Mouse (Mus musculus): ENCODE measurements around the gene Trpm3. TPM values are rescaled to one million over a fixed set of nuclear protein-coding genes. Genes with fewer than 3 reads are reported as not detected.

Gene Trpm3
- polyA plus RNA-seq, 1 experiment: 0.22 TPM

GRCm38 (mm10) chr19:22940956-22941355, 802.1 kb downstream of the Trpm3 start:
- H3K4me3 ChIP-seq (ENCODE audit: low read depth, low read length): no peak overlapping the region
- H3K9me3 ChIP-seq (replicated peaks; ENCODE audit: control insufficient read depth, insufficient read depth, low read length, poor library complexity, severe bottlenecking): no peaks in the 10 kb centered on the region
- H3K9ac ChIP-seq (ENCODE audit: low read depth, poor library complexity, severe bottlenecking): no peak overlapping the region
- TF ChIP-seq POLR2A (IDR thresholded peaks at IDR 0.05; ENCODE audit: insufficient read depth, low read length) (no peak), EP300 (IDR thresholded peaks at IDR 0.05; ENCODE audit: insufficient read depth, low read depth, low read length) (no peak), CTCF (IDR thresholded peaks at IDR 0.05; ENCODE audit: low read depth, low read length) (no peak)
- H3K36me3 ChIP-seq (ENCODE audit: control insufficient read depth, insufficient read depth, low read length, poor library complexity, severe bottlenecking): no peaks in the 10 kb centered on the region
- H3K4me1 ChIP-seq (ENCODE audit: control insufficient read depth, insufficient read depth, low read length): no peaks in the 10 kb centered on the region
- no peaks in the 10 kb centered on the region for H3K27me3 ChIP-seq (ENCODE audit: control insufficient read depth, insufficient read depth, low read length, poor library complexity, severe bottlenecking)
- H3K27ac ChIP-seq (ENCODE audit: insufficient read depth, low read length): no peak overlapping the region

- Histone ChIP-seq H3K9ac (ENCODE audit: low read depth, poor library complexity, severe bottlenecking) (no peak overlapping the region), H3K27me3 (ENCODE audit: control insufficient read depth, insufficient read depth, low read length, poor library complexity, severe bottlenecking) (no peaks in the 10 kb centered on the region), H3K27ac (ENCODE audit: insufficient read depth, low read length) (no peak overlapping the region), H3K36me3 (ENCODE audit: control insufficient read depth, insufficient read depth, low read length, poor library complexity, severe bottlenecking) (no peaks in the 10 kb centered on the region), H3K9me3 (replicated peaks; ENCODE audit: control insufficient read depth, insufficient read depth, low read length, poor library complexity, severe bottlenecking) (no peaks in the 10 kb centered on the region; the same call in 1 of the 2 replicates), H3K4me3 (ENCODE audit: low read depth, low read length) (no peak overlapping the region), H3K4me1 (ENCODE audit: control insufficient read depth, insufficient read depth, low read length) (no peaks in the 10 kb centered on the region)
- no peak for TF ChIP-seq POLR2A (IDR thresholded peaks at IDR 0.05; ENCODE audit: insufficient read depth, low read length)
- no peak for TF ChIP-seq CTCF (IDR thresholded peaks at IDR 0.05; ENCODE audit: low read depth, low read length)
- TF ChIP-seq EP300 (IDR thresholded peaks at IDR 0.05; ENCODE audit: insufficient read depth, low read depth, low read length): no peak
These were observed 813.6 kb downstream of the Trpm3 start for GRCm38 (mm10) chr19:22952480-22952879.

- Histone ChIP-seq H3K27me3 (ENCODE audit: control insufficient read depth, insufficient read depth, low read length, poor library complexity, severe bottlenecking) (no peaks in the 10 kb centered on the region), H3K9me3 (replicated peaks; ENCODE audit: control insufficient read depth, insufficient read depth, low read length, poor library complexity, severe bottlenecking) (no peaks in the 10 kb centered on the region; the same call in 1 of the 2 replicates), H3K4me1 (ENCODE audit: control insufficient read depth, insufficient read depth, low read length) (no peaks in the 10 kb centered on the region), H3K36me3 (ENCODE audit: control insufficient read depth, insufficient read depth, low read length, poor library complexity, severe bottlenecking) (no peaks in the 10 kb centered on the region), H3K9ac (ENCODE audit: low read depth, poor library complexity, severe bottlenecking) (no peak overlapping the region), H3K4me3 (ENCODE audit: low read depth, low read length) (no peak overlapping the region), H3K27ac (ENCODE audit: insufficient read depth, low read length) (no peak overlapping the region)
- no peak for TF ChIP-seq CTCF (IDR thresholded peaks at IDR 0.05; ENCODE audit: low read depth, low read length)
- no peak for TF ChIP-seq POLR2A (IDR thresholded peaks at IDR 0.05; ENCODE audit: insufficient read depth, low read length)
- TF ChIP-seq EP300 (IDR thresholded peaks at IDR 0.05; ENCODE audit: insufficient read depth, low read depth, low read length): no peak
These were observed 814.3 kb downstream of the Trpm3 start for GRCm38 (mm10) chr19:22953191-22953590.

- Histone ChIP-seq H3K9ac (ENCODE audit: low read depth, poor library complexity, severe bottlenecking) (no peak overlapping the region), H3K27ac (ENCODE audit: insufficient read depth, low read length) (no peak overlapping the region), H3K4me1 (ENCODE audit: control insufficient read depth, insufficient read depth, low read length) (no peaks in the 10 kb centered on the region), H3K4me3 (ENCODE audit: low read depth, low read length) (no peak overlapping the region), H3K27me3 (ENCODE audit: control insufficient read depth, insufficient read depth, low read length, poor library complexity, severe bottlenecking) (no peaks in the 10 kb centered on the region), H3K36me3 (ENCODE audit: control insufficient read depth, insufficient read depth, low read length, poor library complexity, severe bottlenecking) (no peaks in the 10 kb centered on the region), H3K9me3 (replicated peaks; ENCODE audit: control insufficient read depth, insufficient read depth, low read length, poor library complexity, severe bottlenecking) (no peaks in the 10 kb centered on the region; the same call in 1 of the 2 replicates)
- TF ChIP-seq POLR2A (IDR thresholded peaks at IDR 0.05; ENCODE audit: insufficient read depth, low read length) (no peak), EP300 (IDR thresholded peaks at IDR 0.05; ENCODE audit: insufficient read depth, low read depth, low read length) (no peak), CTCF (IDR thresholded peaks at IDR 0.05; ENCODE audit: low read depth, low read length) (no peak)
These were observed 819.6 kb downstream of the Trpm3 start for GRCm38 (mm10) chr19:22958414-22958813.

GRCm38 (mm10) chr19:22960450-22961265, 821.8 kb downstream of the Trpm3 start:
- no peak overlapping the region for H3K4me3 ChIP-seq (ENCODE audit: low read depth, low read length)
- H3K27me3 ChIP-seq (ENCODE audit: control insufficient read depth, insufficient read depth, low read length, poor library complexity, severe bottlenecking): no peaks in the 10 kb centered on the region
- no peak overlapping the region for H3K9ac ChIP-seq (ENCODE audit: low read depth, poor library complexity, severe bottlenecking)
- TF ChIP-seq POLR2A (IDR thresholded peaks at IDR 0.05; ENCODE audit: insufficient read depth, low read length) (no peak), CTCF (IDR thresholded peaks at IDR 0.05; ENCODE audit: low read depth, low read length) (no peak)
- no peaks in the 10 kb centered on the region for H3K36me3 ChIP-seq (ENCODE audit: control insufficient read depth, insufficient read depth, low read length, poor library complexity, severe bottlenecking)
- no peak overlapping the region for H3K27ac ChIP-seq (ENCODE audit: insufficient read depth, low read length)
- no peaks in the 10 kb centered on the region; the same call in 1 of the 2 replicates for H3K9me3 ChIP-seq (replicated peaks; ENCODE audit: control insufficient read depth, insufficient read depth, low read length, poor library complexity, severe bottlenecking)
- H3K4me1 ChIP-seq (ENCODE audit: control insufficient read depth, insufficient read depth, low read length): no peaks in the 10 kb centered on the region

GRCm38 (mm10) chr19:22962001-22962708, 823.3 kb downstream of the Trpm3 start:
- H3K4me3 ChIP-seq (ENCODE audit: low read depth, low read length): no peak overlapping the region
- no peaks in the 10 kb centered on the region for H3K36me3 ChIP-seq (ENCODE audit: control insufficient read depth, insufficient read depth, low read length, poor library complexity, severe bottlenecking)
- no peaks in the 10 kb centered on the region for H3K4me1 ChIP-seq (ENCODE audit: control insufficient read depth, insufficient read depth, low read length)
- no peak overlapping the region for H3K27ac ChIP-seq (ENCODE audit: insufficient read depth, low read length)
- TF ChIP-seq CTCF (IDR thresholded peaks at IDR 0.05; ENCODE audit: low read depth, low read length) (peak; percentile 17), EP300 (IDR thresholded peaks at IDR 0.05; ENCODE audit: insufficient read depth, low read depth, low read length) (no peak)
- H3K9me3 ChIP-seq (replicated peaks; ENCODE audit: control insufficient read depth, insufficient read depth, low read length, poor library complexity, severe bottlenecking): no peaks in the 10 kb centered on the region; the same call in 1 of the 2 replicates
- no peak overlapping the region for H3K9ac ChIP-seq (ENCODE audit: low read depth, poor library complexity, severe bottlenecking)
- no peaks in the 10 kb centered on the region for H3K27me3 ChIP-seq (ENCODE audit: control insufficient read depth, insufficient read depth, low read length, poor library complexity, severe bottlenecking)
